Mouse (Mus musculus) mouse embryonic stem cell (cell line): ENCODE measurements around the gene Ubap1l.
"Not testable (repeated sequence)": the region's sequence is repeated elsewhere in the genome, so short reads cannot be mapped to it uniquely, and the experiment has no call there.

Experiments used
- in situ Hi-C, 2 experiments: fragments of 300-500 bp; cut with MboI; formaldehyde crosslinking; loops; 1 replicate in 1 of 2; 3 replicates in 1 of 2; pipeline ENCODE4 v1.14.3; 2019 to 2020; ENCODE audit warnings: low sequenced_read_pairs in 2 of 2, low pct_unique_long_range_greater_than_20kb in 1 of 2, mixed read lengths in 1 of 2; ENCODE audit not compliant: unreplicated experiment in 1 of 2

Ubap1l gene

GRCm38 (mm10) chr9:65360641-65361448, at the start of gene Ubap1l:
Gene Ubap1l (plus strand): TSS chr9:65361041.
- in situ Hi-C loops = no loop called here

DNA sequence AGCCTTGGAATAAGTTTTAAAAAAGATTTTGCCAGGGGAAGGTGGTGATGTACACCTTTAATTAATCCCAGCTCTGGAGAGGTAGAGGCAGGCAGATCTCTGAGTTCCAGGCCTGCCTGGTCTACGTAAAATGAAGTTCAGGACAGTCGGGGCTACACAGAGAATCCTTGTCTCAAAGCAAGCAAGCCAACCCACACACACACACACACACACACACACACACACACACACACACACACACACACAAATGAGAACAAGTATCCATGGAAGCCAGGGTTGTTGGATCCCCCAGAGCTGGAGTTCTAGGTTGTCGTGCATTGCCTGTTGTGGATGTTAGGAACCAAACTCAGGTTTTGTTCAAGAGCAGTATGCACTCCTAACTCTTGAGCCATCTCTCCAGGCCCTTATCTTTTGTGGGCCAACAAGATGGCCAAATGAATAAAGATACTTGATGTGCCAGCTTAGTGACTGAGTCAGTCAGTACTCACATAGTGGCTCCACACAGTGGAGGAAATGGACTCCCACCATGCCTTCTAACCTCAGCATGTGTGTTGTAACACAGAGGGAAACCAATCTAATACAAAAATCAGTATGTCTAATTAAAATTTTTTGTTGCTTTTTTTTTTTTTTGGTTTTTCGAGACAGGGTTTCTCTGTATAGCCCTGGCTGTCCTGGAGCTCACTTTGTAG, 48.0 kb upstream of the Ubap1l start:
- in situ Hi-C loops = no loop called here

DNA sequence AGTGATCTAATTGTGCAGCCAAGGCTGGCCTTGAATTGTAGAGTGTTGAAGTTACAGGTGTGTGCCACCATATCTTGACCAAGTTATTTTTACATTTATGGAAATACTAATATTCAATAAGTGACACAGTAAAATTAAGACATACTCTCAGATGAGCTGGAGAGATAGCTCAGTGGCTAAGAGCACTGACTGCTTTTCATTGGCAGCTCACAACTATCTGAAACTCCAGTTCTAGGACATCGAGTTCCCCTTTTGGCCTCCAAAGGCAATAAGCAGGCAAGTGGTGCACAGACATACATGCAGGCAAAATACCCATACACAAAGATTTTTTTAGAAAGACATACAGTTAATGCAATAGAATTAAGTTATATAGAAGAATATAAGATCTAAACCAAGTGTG, 47.0 kb upstream of the Ubap1l start:
- in situ Hi-C loops = no loop called here

- in situ Hi-C loops = no loop called here
Observed at GRCm38 (mm10) chr9:65322255-65322900, 38.5 kb upstream of the Ubap1l start.

DNA sequence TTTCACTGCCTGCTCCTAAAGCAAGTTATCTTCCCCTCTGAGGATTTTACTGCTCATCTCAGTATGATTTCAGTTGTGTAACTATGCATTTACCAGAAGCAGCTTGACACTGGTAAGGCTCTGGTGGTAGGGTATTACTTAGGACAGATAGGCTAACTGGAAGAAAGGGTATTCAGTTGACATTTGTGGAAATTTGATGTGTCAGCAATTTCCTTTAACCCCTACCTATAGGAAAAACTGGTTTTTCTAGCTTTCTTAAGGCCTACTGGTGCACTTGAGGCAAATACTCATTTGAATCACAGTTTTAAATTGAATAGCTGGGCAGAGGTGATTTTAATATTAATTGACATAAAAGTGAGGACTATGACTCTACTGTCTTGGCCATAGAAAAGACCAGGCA, 34.9 kb upstream of the Ubap1l start:
- in situ Hi-C loops = no loop called here

GRCm38 (mm10) chr9:65327371-65327770, 33.5 kb upstream of the Ubap1l start:
- in situ Hi-C loops = no loop called here

- in situ Hi-C loops = no loop called here
Observed at GRCm38 (mm10) chr9:65333958-65334357, 26.9 kb upstream of the Ubap1l start.

- in situ Hi-C loops = no loop called here
Observed at GRCm38 (mm10) chr9:65339146-65339545, 21.7 kb upstream of the Ubap1l start.

- in situ Hi-C loops = no loop called here
Observed at GRCm38 (mm10) chr9:65340414-65340813, 20.4 kb upstream of the Ubap1l start.

- in situ Hi-C loops = not testable (repeated sequence)
Observed at GRCm38 (mm10) chr9:65345439-65345838, 15.4 kb upstream of the Ubap1l start.

DNA sequence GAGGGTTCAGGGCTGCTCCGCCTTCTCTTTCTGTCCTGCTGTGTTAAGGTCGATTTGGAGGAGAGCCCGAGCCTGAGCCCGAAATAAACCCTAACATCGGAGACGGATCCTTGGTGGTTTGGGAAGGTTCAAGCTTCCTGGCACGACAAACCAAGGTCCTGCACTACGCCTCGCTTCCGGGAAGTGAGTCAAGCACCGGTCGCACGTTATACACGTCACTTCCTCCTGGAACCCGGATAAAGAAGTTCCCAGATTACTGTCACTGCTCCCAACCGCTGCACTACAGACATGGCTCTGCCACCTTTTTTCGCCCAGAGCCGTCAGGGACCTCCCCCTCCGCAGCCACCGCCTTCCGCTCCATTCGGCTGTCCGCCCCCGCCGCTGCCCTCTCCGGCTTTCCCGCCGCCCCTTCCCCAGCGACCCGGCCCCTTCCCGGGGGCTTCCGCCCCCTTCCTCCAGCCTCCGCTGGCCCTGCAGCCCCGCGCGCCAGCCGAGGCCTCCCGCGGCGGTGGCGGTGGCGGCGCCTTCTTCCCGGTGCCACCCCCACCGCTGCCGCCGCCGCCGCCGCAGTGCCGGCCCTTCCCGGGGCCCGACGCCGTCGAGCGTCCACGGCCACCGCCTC, 14.9 kb upstream of the Ubap1l start, which contains the start of gene Pdcd7:
Gene Pdcd7, plus strand, starts transcription at position 251 of the 622 bp plus-strand sequence.
- in situ Hi-C loops = no loop called here

- in situ Hi-C loops = no loop called here
Observed at GRCm38 (mm10) chr9:65346476-65347111, 14.2 kb upstream of the Ubap1l start.

GRCm38 (mm10) chr9:65347112-65347850, 13.6 kb upstream of the Ubap1l start:
- in situ Hi-C loops = no loop called here

GRCm38 (mm10) chr9:65353251-65353650, 7.6 kb upstream of the Ubap1l start:
- in situ Hi-C loops = no loop called here

GRCm38 (mm10) chr9:65356561-65356960, 4.3 kb upstream of the Ubap1l start:
- in situ Hi-C loops = no loop called here

GRCm38 (mm10) chr9:65356971-65357370, 3.9 kb upstream of the Ubap1l start:
- in situ Hi-C loops = no loop called here

- in situ Hi-C loops = no loop called here
Observed at GRCm38 (mm10) chr9:65358956-65359480, 1.8 kb upstream of the Ubap1l start.

DNA sequence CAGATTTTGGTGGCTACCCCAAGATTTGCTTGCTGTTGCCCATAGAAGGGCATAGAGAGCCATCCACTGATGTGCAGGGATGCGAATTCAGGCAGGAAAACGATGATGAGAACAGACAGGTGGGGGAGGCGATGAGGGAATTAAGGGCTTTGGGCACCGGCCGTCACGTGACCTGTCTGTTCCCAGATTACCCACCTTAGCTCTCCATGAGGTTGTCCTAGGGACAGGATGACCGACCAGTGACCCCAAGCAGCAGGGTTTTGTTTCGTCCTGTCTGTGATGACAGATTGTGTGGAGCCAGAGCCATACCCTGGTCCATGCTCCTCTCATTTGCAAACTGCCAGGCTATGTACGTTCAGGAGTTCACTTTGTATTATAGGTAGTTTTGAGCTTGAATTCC, 2.8 kb downstream of the Ubap1l start:
- in situ Hi-C loops = no loop called here
